Mouse (Mus musculus) cerebellum, adult 2 months (tissue): ENCODE data around the gene Camkk1.

Experiments
- CTCF ChIP-seq: fragments of 200-500 bp; IDR thresholded peaks from 2 replicates; pipeline ENCODE4 v1.5.1; 2011; ENCODE audit warnings: low read depth, mild to moderate bottlenecking, control low read depth, low read length, moderate library complexity, borderline replicate concordance; ENCODE audit not compliant: insufficient read depth
- POLR2A ChIP-seq: fragments of 200-500 bp; IDR thresholded peaks from 2 replicates; pipeline ENCODE4 v1.6.1; 2011; ENCODE audit warnings: low read length, control low read depth, borderline replicate concordance; ENCODE audit not compliant: insufficient read depth

GRCm38 (mm10) chr11:73039102-73039799 lies 20.4 kb downstream of the Camkk1 start:
- TF ChIP-seq CTCF = peak; percentile 71
- no peak for TF ChIP-seq POLR2A
